Mouse (Mus musculus) MEL (cell line): Measurements from ENCODE around the gene Sipa1l3. TPM values are rescaled to one million over a fixed set of nuclear protein-coding genes. Genes with fewer than 3 reads are reported as not detected.

Source experiments
- DNase-seq: peaks from one replicate; pipeline ENCODE4 v3.0.0; 2011; ENCODE audit warnings: low read depth, low spot score
- H3K27ac ChIP-seq: 2 replicates; pipeline ENCODE4 v1.5.1; 2012; ENCODE audit warnings: low read depth, mild to moderate bottlenecking, control low read depth, low read length, moderate library complexity; ENCODE audit not compliant: control insufficient read depth
- H3K27me3 ChIP-seq, 2 experiments: fragments of 150-350 bp in 1 of 2; sonication (generic) in 1 of 2; 2 replicates each; pipeline ENCODE4 v1.6.1; 2012; ENCODE audit warnings: low read length in 2 of 2, mild to moderate bottlenecking in 2 of 2, improper control_type of control experiment in 1 of 2, moderate library complexity in 1 of 2; ENCODE audit not compliant: insufficient read depth in 2 of 2, control insufficient read depth in 1 of 2
- H3K36me3 ChIP-seq, 2 experiments: 2 replicates each; pipeline ENCODE4 v1.6.1; 2012 to 2014; ENCODE audit warnings: low read length in 2 of 2, improper control_type of control experiment in 1 of 2, inconsistent platforms in 1 of 2, mild to moderate bottlenecking in 1 of 2; ENCODE audit not compliant: insufficient read depth in 2 of 2, control insufficient read depth in 1 of 2
- H3K4me1 ChIP-seq, 2 experiments: fragments of 150-350 bp in 1 of 2; sonication (generic) in 1 of 2; 2 replicates each; pipeline ENCODE4 v1.6.1; 2012; ENCODE audit warnings: low read length in 2 of 2, improper control_type of control experiment in 1 of 2, mild to moderate bottlenecking in 1 of 2; ENCODE audit not compliant: insufficient read depth in 2 of 2, control insufficient read depth in 1 of 2
- H3K4me3 ChIP-seq, 2 experiments: fragments of 150-350 bp in 1 of 2; sonication (generic) in 1 of 2; 2 replicates each; pipeline ENCODE4 v1.5.1; 2012; ENCODE audit warnings: low read depth in 2 of 2, low read length in 2 of 2, mild to moderate bottlenecking in 2 of 2, moderate library complexity in 2 of 2, control low read depth in 1 of 2, improper control_type of control experiment in 1 of 2; ENCODE audit not compliant: control insufficient read depth in 1 of 2, insufficient read depth in 1 of 2
- H3K79me2 ChIP-seq: 2 replicates; pipeline ENCODE4 v1.6.1; 2012; ENCODE audit warnings: mild to moderate bottlenecking, low read length, moderate library complexity; ENCODE audit not compliant: control insufficient read depth, poor library complexity, insufficient read depth
- H3K9ac ChIP-seq: 2 replicates; pipeline ENCODE4 v1.6.1; 2012; ENCODE audit warnings: low read depth, mild to moderate bottlenecking, control low read depth, low read length, moderate library complexity; ENCODE audit not compliant: control insufficient read depth, poor library complexity, severe bottlenecking
- H3K9me3 ChIP-seq: fragments of 150-350 bp; sonication (generic); replicated peaks from 2 replicates; pipeline ENCODE4 v1.6.1; 2012; ENCODE audit warnings: mild to moderate bottlenecking, low read length, improper control_type of control experiment, moderate library complexity; ENCODE audit not compliant: insufficient read depth
- CHD1 ChIP-seq: IDR thresholded peaks from 2 replicates; pipeline ENCODE4 v1.6.1; 2012; ENCODE audit warnings: low read depth, mild to moderate bottlenecking, inconsistent platforms, low read length, improper control_type of control experiment
- CTCF ChIP-seq, 3 experiments: IDR thresholded peaks in 2 of 3; conservative IDR thresholded peaks in 1 of 3; 2 replicates each; pipeline ENCODE4 v1.5.1; 2011 to 2012; ENCODE audit warnings: low read length in 3 of 3, low read depth in 2 of 3, mild to moderate bottlenecking in 2 of 3, improper control_type of control experiment in 1 of 3, inconsistent platforms in 1 of 3, mixed read lengths in 1 of 3, moderate library complexity in 1 of 3; ENCODE audit not compliant: control insufficient read depth in 1 of 3, insufficient read depth in 1 of 3, poor library complexity in 1 of 3, severe bottlenecking in 1 of 3
- E2F4 ChIP-seq: IDR thresholded peaks from 2 replicates; pipeline ENCODE4 v1.6.1; 2011; ENCODE audit warnings: low read depth, low read length, improper control_type of control experiment, borderline replicate concordance
- ELF1 ChIP-seq: IDR thresholded peaks from 2 replicates; pipeline ENCODE4 v1.6.1; 2014; ENCODE audit warnings: low read depth, mild to moderate bottlenecking, inconsistent platforms, low read length, improper control_type of control experiment, moderate library complexity
- GABPA ChIP-seq: IDR thresholded peaks from 2 replicates; pipeline ENCODE4 v1.6.1; 2012; ENCODE audit warnings: low read depth, mild to moderate bottlenecking, inconsistent platforms, low read length, improper control_type of control experiment, moderate library complexity
- GATA1 ChIP-seq: IDR thresholded peaks from 2 replicates; pipeline ENCODE4 v1.6.1; 2011; ENCODE audit warnings: low read depth, low read length, improper control_type of control experiment
- MAZ ChIP-seq: IDR thresholded peaks from 2 replicates; pipeline ENCODE4 v1.6.1; 2012; ENCODE audit warnings: low read depth, mild to moderate bottlenecking, inconsistent platforms, low read length, improper control_type of control experiment
- MYB ChIP-seq: IDR thresholded peaks from 2 replicates; pipeline ENCODE4 v1.6.1; 2011; ENCODE audit warnings: mild to moderate bottlenecking, low read depth, low read length, improper control_type of control experiment
- NRF1 ChIP-seq: IDR thresholded peaks from 2 replicates; pipeline ENCODE4 v1.6.1; 2014; ENCODE audit warnings: low read depth, mild to moderate bottlenecking, inconsistent platforms, low read length, improper control_type of control experiment, moderate library complexity; ENCODE audit not compliant: poor library complexity, insufficient read depth, severe bottlenecking
- POLR2AphosphoS2 ChIP-seq: IDR thresholded peaks from 2 replicates; pipeline ENCODE4 v1.6.1; 2011; ENCODE audit warnings: low read length, improper control_type of control experiment
- POLR2AphosphoS5 ChIP-seq: IDR thresholded peaks from 2 replicates; pipeline ENCODE4 v1.6.1; 2012; ENCODE audit warnings: low read depth, borderline replicate concordance, mild to moderate bottlenecking, inconsistent platforms, low read length, moderate library complexity, mixed read lengths
- TAL1 ChIP-seq: IDR thresholded peaks from 2 replicates; pipeline ENCODE4 v1.6.1; 2012; ENCODE audit warnings: mild to moderate bottlenecking, inconsistent platforms, low read length, moderate library complexity, mixed read lengths
- TBP ChIP-seq: IDR thresholded peaks from 2 replicates; pipeline ENCODE4 v1.8.0; 2011; ENCODE audit warnings: low read depth, low read length, improper control_type of control experiment
- UBTF ChIP-seq: IDR thresholded peaks from 2 replicates; pipeline ENCODE4 v1.6.1; 2012; ENCODE audit warnings: low read depth, mild to moderate bottlenecking, inconsistent platforms, low read length, improper control_type of control experiment, moderate library complexity, borderline replicate concordance; ENCODE audit not compliant: insufficient read depth
- USF1 ChIP-seq: IDR thresholded peaks from 2 replicates; pipeline ENCODE4 v1.6.1; 2014; ENCODE audit warnings: low read depth, mild to moderate bottlenecking, inconsistent platforms, low read length, improper control_type of control experiment, moderate library complexity
- USF2 ChIP-seq, 2 experiments: IDR thresholded peaks; 2 replicates each; pipeline ENCODE4 v1.6.1; 2011 to 2012; ENCODE audit warnings: improper control_type of control experiment in 2 of 2, low read length in 2 of 2, borderline replicate concordance in 1 of 2, inconsistent platforms in 1 of 2, low read depth in 1 of 2, mild to moderate bottlenecking in 1 of 2; ENCODE audit not compliant: insufficient read depth in 1 of 2
- ZC3H11A ChIP-seq: IDR thresholded peaks from 2 replicates; pipeline ENCODE4 v1.6.1; 2012; ENCODE audit warnings: low read depth, mild to moderate bottlenecking, inconsistent platforms, low read length, improper control_type of control experiment
- ZKSCAN1 ChIP-seq: IDR thresholded peaks from 2 replicates; pipeline ENCODE4 v1.6.1; 2012; ENCODE audit warnings: low read depth, mild to moderate bottlenecking, inconsistent platforms, low read length, improper control_type of control experiment, moderate library complexity
- ZMIZ1 ChIP-seq: IDR thresholded peaks from 2 replicates; pipeline ENCODE4 v1.6.1; 2012; ENCODE audit warnings: low read depth, mild to moderate bottlenecking, inconsistent platforms, low read length, improper control_type of control experiment, moderate library complexity
- ZNF384 ChIP-seq: IDR thresholded peaks from 2 replicates; pipeline ENCODE4 v1.6.1; 2012; ENCODE audit warnings: low read depth, mild to moderate bottlenecking, inconsistent platforms, low read length, improper control_type of control experiment
- polyA plus RNA-seq, 2 experiments: library from polyadenylated mRNA; stranded (reverse) in 1 of 2; unstranded in 1 of 2; fragments of >175 nt in 1 of 2; fragments of >200 nt in 1 of 2; gene quantifications; 2 replicates each; pipeline versions ENCODE4 v1.2.1 to v1.2.4; 2012; ENCODE audit warnings: low replicate concordance in 2 of 2, low read depth in 1 of 2; ENCODE audit not compliant: insufficient read length in 2 of 2, insufficient read depth in 1 of 2, missing spikeins in 1 of 2
- total RNA-seq: library from RNA; depleted of rRNA; stranded (reverse); fragments of 300-350 nt; gene quantifications from 2 replicates; pipeline ENCODE4 v1.2.3, GENCODE M21; 2012

Gene Sipa1l3
- total and polyA plus RNA-seq, 3 experiments: 14.9 to 49.4 TPM; not detected in 1

DNA sequence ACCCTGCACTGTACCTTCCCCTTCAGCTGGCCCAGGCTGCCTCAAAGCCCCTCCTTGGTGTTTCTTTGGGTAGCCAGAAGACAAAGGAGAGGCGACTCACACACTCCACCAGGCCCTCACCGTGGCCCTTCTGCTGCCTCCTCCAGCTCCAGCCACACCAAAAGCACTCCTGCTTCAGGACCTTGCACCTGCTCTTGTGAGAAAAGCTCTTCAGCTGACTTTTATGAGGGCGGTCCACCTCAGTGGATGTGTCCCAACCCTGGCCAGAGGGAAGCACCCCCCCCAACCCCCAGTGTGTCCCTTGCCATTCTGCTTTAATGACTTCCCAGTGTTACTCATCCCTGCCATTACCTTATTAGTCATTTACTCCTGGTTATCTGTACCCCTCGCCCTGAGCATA, 22.6 kb downstream of the Sipa1l3 start:
- Histone ChIP-seq H3K79me2 (peaks cover 5% of the 10 kb centered on the region; the same call in 1 of the 2 replicates), H3K27me3 (no peaks in the 10 kb centered on the region), H3K9me3 (no peaks in the 10 kb centered on the region), H3K27ac (no peak overlapping the region), H3K9ac (no peak overlapping the region), H3K4me3 (no peak overlapping the region), H3K4me1 (peaks cover 2 to 10% of the 10 kb centered on the region in 2 experiments; a peak in 3 of 4 replicates), H3K36me3 (peaks cover 0 to 16% of the 10 kb centered on the region in 2 experiments; a peak in 2 of 4 replicates)
- no peak for DNase-seq
- TF ChIP-seq ZKSCAN1: no peak
- no peak for TF ChIP-seq USF2 (IDR thresholded peaks at IDR 0.05; ENCODE audit: borderline replicate concordance in 1 of 2, insufficient read depth in 1 of 2, low read depth in 1 of 2, low read length in 2 of 2)

DNA sequence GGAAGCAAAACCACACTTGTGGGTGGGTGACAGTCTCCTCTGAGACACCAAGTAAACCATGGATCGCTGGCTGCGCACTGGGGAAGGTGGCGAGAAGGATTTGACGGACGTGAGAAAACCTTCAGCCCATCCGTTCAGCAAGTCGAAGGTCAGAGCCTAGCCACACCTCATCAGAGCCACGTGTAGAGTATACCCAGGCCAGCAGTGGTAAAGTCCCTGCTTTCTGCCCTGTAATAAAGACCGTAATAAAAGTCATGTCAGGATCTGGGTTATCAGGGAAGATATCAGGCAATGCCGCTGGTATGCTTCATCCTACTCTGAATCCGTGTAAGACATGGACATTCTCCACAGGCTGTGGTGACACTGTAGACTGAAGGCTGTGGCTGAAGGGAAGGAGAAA, 23.6 kb downstream of the Sipa1l3 start:
- H3K9ac ChIP-seq: no peak overlapping the region
- no peak for TF ChIP-seq CTCF (IDR thresholded peaks at IDR 0.05 in 2 of 3, conservative IDR thresholded peaks at IDR 0.05 in 1 of 3; ENCODE audit: control insufficient read depth in 1 of 3, insufficient read depth in 1 of 3, low read depth in 2 of 3, low read length in 3 of 3, poor library complexity in 1 of 3, severe bottlenecking in 1 of 3)
- TF ChIP-seq GABPA: no peak
- TF ChIP-seq POLR2AphosphoS5: no peak
- no peak for TF ChIP-seq ZKSCAN1
- no peak for TF ChIP-seq UBTF
- TF ChIP-seq NRF1: no peak
- TF ChIP-seq TAL1: no peak
- no peak for TF ChIP-seq POLR2AphosphoS2
- no peak for TF ChIP-seq ZNF384
- no peak for TF ChIP-seq MYB
- no peak for TF ChIP-seq E2F4
- TF ChIP-seq MAZ: no peak
- TF ChIP-seq USF2 (IDR thresholded peaks at IDR 0.05; ENCODE audit: borderline replicate concordance in 1 of 2, insufficient read depth in 1 of 2, low read depth in 1 of 2, low read length in 2 of 2): no peak
- no peak for TF ChIP-seq GATA1
- no peak for TF ChIP-seq ELF1
- no peak for TF ChIP-seq ZMIZ1
- no peak for TF ChIP-seq CHD1
- TF ChIP-seq TBP: no peak
- no peak for TF ChIP-seq ZC3H11A
- no peak for TF ChIP-seq USF1
- TF ChIP-seq, all 39 proteins: peak for 0
- Histone ChIP-seq H3K79me2 (peaks cover 11% of the 10 kb centered on the region; the same call in 1 of the 2 replicates), H3K4me3 (no peak overlapping the region), H3K9me3 (no peaks in the 10 kb centered on the region), H3K27ac (no peak overlapping the region), H3K4me1 (peaks cover 2 to 12% of the 10 kb centered on the region in 2 experiments; a peak in 3 of 4 replicates), H3K27me3 (no peaks in the 10 kb centered on the region), H3K36me3 (peaks cover 0 to 16% of the 10 kb centered on the region in 2 experiments; a peak in 2 of 4 replicates)
- no peak for DNase-seq
